Mouse (Mus musculus) spleen, postnatal 10 days (tissue): ENCODE results near the gene Rps18.

ENCODE experiments used
- DNase-seq, 2 experiments: peaks; one replicate each; pipeline ENCODE4 v3.0.0; 2021 to 2022; ENCODE audit warnings: low spot score in 2 of 2

Rps18 gene

GRCm38 (mm10) chr17:33947430-33948089 lies 8.2 kb downstream of the Rps18 start:
- DNase-seq: no peak

DNA sequence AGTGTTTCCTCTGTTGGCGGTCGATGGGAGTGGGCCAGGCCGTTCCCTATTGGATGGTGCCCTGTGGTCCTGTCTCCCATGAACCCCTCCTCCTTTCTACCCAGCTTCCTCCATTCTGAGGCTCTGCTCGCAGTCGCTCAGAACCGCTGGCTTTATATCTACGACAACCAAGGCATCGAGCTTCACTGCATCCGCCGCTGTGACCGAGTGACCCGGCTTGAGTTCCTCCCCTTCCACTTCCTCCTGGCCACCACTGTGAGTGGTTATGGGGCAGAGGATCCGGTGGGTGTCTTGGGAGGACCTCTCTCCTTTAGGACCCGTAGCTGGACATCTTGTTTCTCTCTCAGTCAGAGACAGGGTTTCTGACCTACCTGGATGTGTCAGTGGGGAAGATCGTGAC lies 12.3 kb downstream of the Rps18 start:
- DNase-seq: no peak

- DNase-seq: no peak
Measured at GRCm38 (mm10) chr17:33941381-33941780, 14.4 kb downstream of the Rps18 start.

DNA sequence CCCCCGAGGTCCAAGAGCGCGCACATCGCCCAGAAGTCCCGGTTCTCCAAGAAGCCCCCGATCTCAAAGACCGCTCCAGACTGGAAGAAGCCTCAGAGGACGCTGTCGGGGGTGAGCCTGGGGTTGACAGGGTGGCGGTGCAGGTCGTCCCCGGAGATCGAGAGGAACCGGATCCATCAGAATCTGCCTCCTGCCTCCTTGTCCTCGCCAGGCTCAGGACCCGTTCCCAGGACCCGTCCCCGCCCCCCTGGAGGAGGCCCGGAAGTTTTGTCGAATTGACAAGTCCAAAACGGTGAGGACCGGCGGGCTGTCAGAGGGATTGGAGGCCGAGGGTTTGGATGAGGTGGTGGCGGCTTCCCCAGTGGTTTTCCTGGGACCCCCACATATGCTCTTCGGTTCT lies 14.8 kb downstream of the Rps18 start:
- DNase-seq: peak in 1 of 2 experiments; percentile 58

DNA sequence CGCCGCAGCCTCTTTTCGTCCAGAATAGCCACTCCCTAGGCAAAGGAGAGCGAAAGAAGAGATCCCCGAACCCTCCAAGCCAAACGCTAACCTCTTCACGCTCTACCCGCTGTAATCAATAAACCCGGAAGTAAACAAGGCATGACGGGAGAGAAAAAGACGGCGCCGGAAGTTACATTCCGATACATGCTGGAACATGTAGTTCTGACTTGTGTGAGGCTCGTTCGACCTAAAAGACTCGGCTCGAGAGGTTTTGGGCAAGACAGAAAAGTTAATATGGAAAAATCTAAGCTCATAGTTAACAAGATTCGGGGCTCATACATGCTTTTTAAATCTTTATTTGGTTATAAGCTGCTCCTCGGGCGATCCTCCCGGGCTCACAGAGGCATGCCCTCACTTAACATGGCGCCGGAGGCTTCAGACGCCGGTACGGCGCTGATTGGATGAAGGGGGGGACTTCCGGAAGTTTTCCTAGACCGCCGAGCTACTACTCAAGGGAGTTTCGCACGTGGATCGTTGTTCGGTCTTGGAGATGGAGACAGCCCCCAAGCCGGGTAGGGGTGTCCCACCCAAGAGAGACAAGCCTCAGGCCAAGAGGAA lies 15.5 kb downstream of the Rps18 start, which contains the start of the genes Pfdn6 and Wdr46:
TSS of gene Pfdn6 (minus strand) at position 138 of the 600 bp plus-strand sequence.
TSS of gene Wdr46 (plus strand) at position 455 of the 600 bp plus-strand sequence.
- DNase-seq: peak; percentile 89 to 93

GRCm38 (mm10) chr17:33938783-33939182 lies 17.0 kb downstream of the Rps18 start:
- no peak for DNase-seq

GRCm38 (mm10) chr17:33936993-33937392 lies 18.8 kb downstream of the Rps18 start:
- DNase-seq: no peak

- DNase-seq: no peak
Measured at GRCm38 (mm10) chr17:33935422-33936055, 20.3 kb downstream of the Rps18 start.

DNA sequence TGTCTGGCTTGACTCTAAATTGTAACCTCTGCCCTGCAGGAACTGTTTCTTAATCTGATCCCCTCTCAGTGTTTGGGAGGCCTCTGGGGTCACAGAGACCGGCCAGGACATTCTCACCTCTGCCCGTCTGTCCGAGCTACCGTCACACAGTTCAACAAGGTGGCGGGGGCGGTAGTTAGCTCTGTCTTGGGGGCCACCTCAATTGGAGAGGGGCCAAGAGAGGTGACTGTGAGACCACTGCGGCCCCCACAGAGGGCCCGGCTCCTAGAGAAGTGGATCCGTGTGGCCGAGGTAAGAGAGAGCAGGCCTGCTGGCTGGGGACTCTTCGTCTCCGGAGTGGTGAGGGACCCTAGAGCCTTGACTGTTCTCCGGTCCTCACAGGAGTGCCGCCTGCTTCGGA lies 22.8 kb downstream of the Rps18 start:
- DNase-seq: no peak

GRCm38 (mm10) chr17:33932448-33932847 lies 23.4 kb downstream of the Rps18 start:
- no peak for DNase-seq

- no peak for DNase-seq
Measured at GRCm38 (mm10) chr17:33931947-33932346, 23.9 kb downstream of the Rps18 start.

GRCm38 (mm10) chr17:33931159-33931866 lies 24.5 kb downstream of the Rps18 start:
- DNase-seq: no peak

DNA sequence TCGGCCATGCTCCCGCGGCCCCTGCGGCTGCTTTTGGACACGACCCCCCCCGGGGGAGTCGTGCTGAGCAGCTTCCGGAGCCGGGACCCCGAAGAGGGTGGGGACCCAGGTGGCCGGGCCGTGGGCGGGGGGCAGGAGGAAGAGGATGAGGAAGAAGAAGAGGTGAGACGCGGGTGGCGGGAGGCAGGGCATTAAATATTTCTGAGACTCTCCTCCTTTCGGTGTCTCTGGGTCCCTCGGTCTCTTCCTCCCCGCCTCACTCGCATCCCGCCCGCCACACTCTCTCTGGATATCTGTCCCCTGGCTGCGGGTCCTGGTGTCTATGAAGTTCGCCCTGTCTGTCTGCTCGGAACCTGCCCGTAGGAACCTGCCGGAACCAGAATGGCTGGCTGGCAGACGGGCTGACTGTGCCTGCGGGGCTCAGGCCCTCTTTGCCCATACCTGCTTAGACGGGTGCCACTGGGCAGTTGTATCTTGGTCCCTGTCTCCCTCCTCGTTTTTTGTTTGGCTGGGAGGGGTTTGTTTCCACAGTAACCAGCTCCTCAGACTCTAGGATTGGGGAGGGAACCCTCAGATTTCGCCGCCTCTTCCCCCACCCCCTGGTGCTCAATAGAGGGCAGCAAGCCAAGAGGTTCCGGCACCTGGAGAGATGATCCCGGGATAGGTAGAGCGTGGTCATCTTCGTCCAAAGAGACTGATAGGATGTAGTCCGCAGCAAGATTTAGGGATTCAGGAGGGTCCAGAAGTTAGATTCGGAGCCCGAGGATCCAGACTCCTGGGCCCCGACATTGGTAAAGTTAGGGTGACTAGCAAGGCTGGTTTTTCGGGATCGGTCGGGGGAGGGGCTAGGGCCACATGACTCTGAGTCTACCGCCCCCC lies 25.3 kb downstream of the Rps18 start:
- DNase-seq: peak; percentile 64 to 66

DNA sequence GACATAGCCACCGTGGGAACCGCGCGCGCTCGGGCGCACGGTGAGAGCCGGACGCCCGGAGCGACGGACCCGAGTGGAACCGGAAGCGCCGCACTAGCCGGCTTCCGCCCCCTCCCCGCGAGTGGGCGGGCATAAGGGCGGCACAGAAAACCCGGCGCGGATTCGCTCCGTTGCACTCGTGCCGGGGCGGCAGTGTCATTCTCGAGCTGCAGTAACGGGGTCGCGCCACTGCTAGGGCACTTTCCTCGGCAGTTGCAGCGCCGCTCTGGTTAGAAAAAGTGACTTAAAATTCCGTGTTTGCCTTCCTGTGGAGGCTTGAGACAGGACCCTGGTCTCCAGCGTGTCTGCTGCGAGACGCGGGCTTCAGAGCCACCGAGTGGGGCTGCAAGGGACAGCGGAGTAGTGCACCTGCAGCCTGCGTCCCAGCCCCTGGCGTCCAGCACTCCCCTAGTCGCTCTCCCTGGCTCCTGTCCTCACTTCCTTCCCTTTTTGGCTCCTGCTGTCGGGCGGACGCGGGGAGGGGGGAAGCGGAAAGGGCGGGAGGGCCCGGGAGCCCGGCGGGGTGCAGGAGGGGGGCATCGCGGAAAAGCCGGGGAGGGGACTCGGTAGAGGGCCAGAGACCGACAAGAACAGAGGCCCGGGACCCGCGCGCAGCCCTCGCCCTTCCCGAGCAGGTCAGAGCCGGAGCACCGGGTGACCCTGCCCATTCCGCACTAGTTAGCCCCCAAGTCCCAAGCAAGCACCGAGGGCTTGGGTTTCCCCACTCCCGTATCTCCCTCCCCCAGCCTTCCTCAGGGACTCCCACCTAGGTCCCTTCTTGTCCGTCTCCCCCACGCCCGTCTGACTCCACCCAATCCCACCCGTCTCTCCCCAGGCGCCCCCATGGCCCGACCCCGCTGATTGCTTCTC lies 26.2 kb downstream of the Rps18 start, which contains the start of gene Rgl2:
TSS of gene Rgl2 (plus strand) at position 173 of the 909 bp plus-strand sequence.
- peak; percentile 97 to 99 for DNase-seq

GRCm38 (mm10) chr17:33928251-33928947 lies 27.4 kb downstream of the Rps18 start:
- no peak for DNase-seq

DNA sequence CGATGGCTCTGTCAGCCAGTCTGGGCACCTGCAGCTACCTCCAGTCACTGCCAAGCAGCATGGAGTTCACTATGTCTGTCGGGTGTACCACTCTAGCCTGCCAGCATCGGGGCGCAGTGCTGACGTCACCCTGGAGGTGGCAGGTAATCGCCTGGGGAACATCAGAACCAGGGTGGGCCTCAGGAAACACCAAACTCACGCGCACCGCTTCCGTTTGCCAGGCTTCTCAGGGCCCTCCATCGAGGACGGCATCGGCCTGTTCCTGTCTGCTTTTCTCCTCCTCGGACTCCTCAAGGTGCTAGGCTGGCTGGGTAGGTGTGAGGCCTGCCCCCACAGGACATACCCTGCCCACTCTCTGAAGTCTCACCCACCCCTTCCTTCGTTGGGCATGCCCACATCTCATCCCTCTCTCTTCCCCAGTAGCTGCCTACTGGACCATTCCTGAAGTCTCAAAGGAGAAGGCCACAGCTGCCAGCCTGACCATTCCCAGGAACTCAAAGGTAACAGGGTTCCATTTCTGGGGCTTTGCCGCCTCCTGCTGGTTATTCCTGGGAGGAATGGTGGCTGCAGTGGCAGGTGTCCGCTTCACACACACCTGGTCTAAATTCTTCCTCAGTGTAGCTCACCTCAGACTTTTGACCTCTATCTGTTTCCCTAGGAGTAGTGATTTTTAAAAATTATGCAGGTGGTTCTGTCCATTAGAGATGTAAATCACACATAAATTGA lies 29.4 kb downstream of the Rps18 start:
- no peak for DNase-seq

DNA sequence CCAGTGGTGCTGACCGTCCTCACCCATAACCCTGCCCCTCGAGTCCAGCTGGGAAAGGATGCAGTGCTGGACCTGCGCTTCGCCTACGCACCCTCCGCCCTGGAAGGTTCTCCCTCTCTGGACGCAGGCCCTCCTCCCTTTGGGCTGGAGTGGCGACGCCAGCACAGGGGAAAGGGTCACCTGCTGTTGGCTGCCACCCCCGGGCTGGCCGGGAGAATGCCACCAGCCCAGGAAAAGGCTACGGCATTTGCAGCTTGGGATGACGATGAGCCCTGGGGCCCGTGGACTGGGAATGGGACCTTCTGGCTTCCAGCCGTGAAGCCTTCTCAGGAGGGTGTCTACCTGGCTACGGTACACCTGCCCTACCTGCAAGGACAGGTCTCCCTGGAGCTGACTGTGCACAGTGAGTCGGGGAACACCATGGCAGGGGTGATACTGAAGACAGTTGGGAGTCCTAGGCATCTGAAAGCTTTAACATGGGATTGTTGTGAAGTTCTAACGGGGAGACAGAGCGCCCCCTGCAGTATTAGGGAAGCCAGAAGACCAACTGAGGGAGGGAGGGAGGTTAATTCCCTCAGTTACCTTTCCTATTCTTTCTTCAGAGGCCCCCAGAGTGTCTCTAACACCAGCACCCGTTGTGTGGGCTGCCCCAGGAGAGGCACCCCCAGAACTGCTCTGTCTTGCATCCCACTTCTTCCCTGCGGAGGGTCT lies 30.2 kb downstream of the Rps18 start:
- DNase-seq: no peak
